Mouse (Mus musculus) stomach, postnatal 0 days (tissue): Measurements from ENCODE around the gene Msmb.

Source experiments
- CTCF ChIP-seq: IDR thresholded peaks from 2 replicates; pipeline ENCODE4 v1.5.1; 2016; ENCODE audit warnings: antibody characterized with exemption, low read depth, mild to moderate bottlenecking, moderate library complexity
- EP300 ChIP-seq: optimal IDR thresholded peaks from 2 replicates; pipeline ENCODE3; 2016; ENCODE audit warnings: antibody characterized with exemption

DNA sequence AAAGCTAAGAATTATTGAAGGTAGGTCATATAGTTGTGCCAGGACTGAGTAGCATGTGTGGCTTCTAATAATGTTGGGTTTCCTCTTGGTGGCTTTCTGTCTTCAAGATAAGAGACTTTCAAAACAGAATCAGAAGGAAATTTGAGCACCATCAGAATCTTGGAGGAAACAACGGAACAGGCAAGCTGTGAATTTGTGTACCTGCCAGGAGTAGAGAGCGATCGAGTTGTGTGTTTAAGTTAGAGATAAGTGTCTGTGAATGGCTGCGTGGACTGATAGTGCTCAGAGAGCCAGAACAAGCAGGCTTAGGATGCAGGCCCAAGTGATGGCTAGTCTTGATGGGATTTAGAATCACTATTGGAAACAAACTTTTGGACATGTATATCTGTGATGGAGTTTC is 10.0 kb upstream of the Msmb start:
- TF ChIP-seq EP300 (no peak), CTCF (no peak)
